Mouse (Mus musculus) embryonic fibroblast, embryonic 13.5 days (primary cell): Measurements from ENCODE around the gene Tbc1d21.

Source experiments
- CTCF ChIP-seq: IDR thresholded peaks from 2 replicates; pipeline ENCODE4 v1.5.1; 2011; ENCODE audit warnings: mild to moderate bottlenecking, control low read depth, low read length, moderate library complexity, borderline replicate concordance; ENCODE audit not compliant: insufficient read depth
- POLR2A ChIP-seq: IDR thresholded peaks from 2 replicates; pipeline ENCODE4 v1.6.1; 2011; ENCODE audit warnings: low read depth, mild to moderate bottlenecking, control low read depth, low read length, moderate library complexity

GRCm38 (mm10) chr9:58317381-58317780 is 52.9 kb downstream of the Tbc1d21 start:
- TF ChIP-seq CTCF (no peak), POLR2A (no peak)
